Comparison of ENCODE assay signal across 25 mouse cellular contexts in genomic region chr9:84359879-84360278, GRCm38 (mm10).
DNase-seq lines count a peak whose midpoint lies in the region; ATAC-seq and TF ChIP-seq lines count a peak whose summit lies in the region.
"Had no signal": no experiment of that assay in that cellular context is flagged by ENCODE, and none has a peak within 500 bp of the region (broad histone marks: within the 10 kb centered on the region; RNA-seq: fewer than 3 reads in every experiment).

No protein-coding gene starts in this region.

- H3K4me3 ChIP-seq in kidney, postnatal 0 days (replicated peaks; ENCODE audit: low read depth, low read length), result no peak overlapping the region
- H3K4me3 ChIP-seq: embryonic facial prominence, embryonic 15.5 days; heart, embryonic 10.5 days; hindbrain, embryonic 10.5 days; layer of hippocampus, adult 2 months; liver, embryonic 12.5 days; megakaryocyte, embryonic 14.5 days; midbrain, embryonic 13.5 days; neural tube, embryonic 15.5 days had no signal

- no peaks in the 10 kb centered on the region for H3K4me1 ChIP-seq in kidney, postnatal 0 days (replicated peaks; ENCODE audit: insufficient read depth, low read length)
- H3K4me1 ChIP-seq: embryonic facial prominence, embryonic 15.5 days; heart, embryonic 10.5 days; hindbrain, embryonic 10.5 days; liver, embryonic 12.5 days; megakaryocyte, embryonic 14.5 days; neural tube, embryonic 15.5 days had no signal

- DNase-seq in cerebellum, postnatal 25 days, result peak; percentile 15 to 36
- DNase-seq in cerebellum, adult 9-11 months, result no peak
- peak; percentile 16 for DNase-seq in kidney, postnatal 0 days (ENCODE audit: low spot score)
- no peak for DNase-seq in kidney, postnatal 36 days
- peak; percentile 4 for DNase-seq in 416B (ENCODE audit: low read depth)
- DNase-seq in brain, embryonic 14.5 days (ENCODE audit: low read depth), result peak; percentile 28
- DNase-seq in adrenal gland, adult (ENCODE audit: inconsistent age in 2 of 2, low spot score in 1 of 2), result no peak
- DNase-seq: adrenal gland, adult 2 months; cerebellum, adult 9-10 months; gastrocnemius, postnatal 10 days; kidney, adult 18-20 months; kidney, postnatal 14 days; lung, embryonic 14.5 days; thymus, adult 2 months had no signal

- no peak overlapping the region for H3K27ac ChIP-seq in kidney, postnatal 0 days
- H3K27ac ChIP-seq: embryonic facial prominence, embryonic 15.5 days; heart, embryonic 10.5 days; hindbrain, embryonic 10.5 days; layer of hippocampus, adult 2 months; liver, embryonic 12.5 days; midbrain, embryonic 13.5 days; neural tube, embryonic 15.5 days; stomach, postnatal 0 days had no signal

- H3K9ac ChIP-seq in kidney, postnatal 0 days (ENCODE audit: low read depth, low read length), result no peak overlapping the region
- H3K9ac ChIP-seq: embryonic facial prominence, embryonic 15.5 days; liver, embryonic 12.5 days; lung, embryonic 14.5 days; midbrain, embryonic 13.5 days; neural tube, embryonic 15.5 days had no signal

- no peak for ATAC-seq in kidney, postnatal 0 days (replicated peaks; ENCODE audit: low FRiP score, low read depth)
- no peak for ATAC-seq in megakaryocyte, adult 5-6 weeks (ENCODE audit: poor library complexity, severe bottlenecking)
- ATAC-seq: forebrain, embryonic 16.5 days; liver, embryonic 12.5 days; midbrain, embryonic 13.5 days had no signal

- no peak for TF ChIP-seq POLR2A in brain, embryonic 14.5 days (IDR thresholded peaks at IDR 0.05; ENCODE audit: borderline replicate concordance, extremely low read depth, insufficient read depth, insufficient read length, poor library complexity, severe bottlenecking)

- WGBS in kidney, postnatal 0 days, result 46% methylated on average over 3 of the region's 3 CpGs

- no peak for TF ChIP-seq CTCF in kidney, postnatal 0 days (IDR thresholded peaks at IDR 0.05; ENCODE audit: low read depth)
- no peak for TF ChIP-seq CTCF in brain, embryonic 14.5 days (IDR thresholded peaks at IDR 0.05; ENCODE audit: borderline replicate concordance, extremely low read depth, insufficient read depth, insufficient read length)

- H3K27me3 ChIP-seq in kidney, postnatal 0 days (ENCODE audit: insufficient read depth, low read length), result no peaks in the 10 kb centered on the region
- H3K27me3 ChIP-seq: embryonic facial prominence, embryonic 15.5 days; liver, embryonic 12.5 days; megakaryocyte, embryonic 14.5 days; midbrain, embryonic 13.5 days; neural tube, embryonic 15.5 days had no signal

- H3K36me3 ChIP-seq in kidney, postnatal 0 days (ENCODE audit: insufficient read depth, low read length), result no peaks in the 10 kb centered on the region
- H3K36me3 ChIP-seq: embryonic facial prominence, embryonic 15.5 days; heart, embryonic 10.5 days; hindbrain, embryonic 10.5 days; liver, embryonic 12.5 days; midbrain, embryonic 13.5 days; neural tube, embryonic 15.5 days had no signal

- no peak overlapping the region for H3K4me2 ChIP-seq in kidney, postnatal 0 days (ENCODE audit: low read length)
- H3K4me2 ChIP-seq: embryonic facial prominence, embryonic 15.5 days; liver, embryonic 12.5 days; lung, embryonic 14.5 days; midbrain, embryonic 13.5 days; neural tube, embryonic 15.5 days had no signal

- H3K9me3 ChIP-seq in kidney, postnatal 0 days (replicated peaks; ENCODE audit: low read length), result no peaks in the 10 kb centered on the region
- H3K9me3 ChIP-seq: embryonic facial prominence, embryonic 15.5 days; heart, embryonic 10.5 days; hindbrain, embryonic 10.5 days; liver, embryonic 12.5 days; megakaryocyte, embryonic 14.5 days; midbrain, embryonic 13.5 days; neural tube, embryonic 15.5 days had no signal

Comparison
In these comparisons a context has a peak if more than half of its experiments do, and no peak if none do; other contexts are left out.
1. DNase-seq: peak in cerebellum, postnatal 25 days (2 of 2), kidney, postnatal 0 days (single experiment), 416B (single experiment) and brain, embryonic 14.5 days (single experiment); none in cerebellum, adult 9-11 months (single experiment), kidney, postnatal 36 days (0 of 2) and adrenal gland, adult (0 of 2).